Mouse (Mus musculus) T-cell, adult 2 months (primary cell): ENCODE measurements around the gene Rprd2.

Source experiments
- DNase-seq: peaks from one replicate; pipeline ENCODE4 v3.0.0; 2022; ENCODE audit warnings: low spot score

Gene Rprd2

DNA sequence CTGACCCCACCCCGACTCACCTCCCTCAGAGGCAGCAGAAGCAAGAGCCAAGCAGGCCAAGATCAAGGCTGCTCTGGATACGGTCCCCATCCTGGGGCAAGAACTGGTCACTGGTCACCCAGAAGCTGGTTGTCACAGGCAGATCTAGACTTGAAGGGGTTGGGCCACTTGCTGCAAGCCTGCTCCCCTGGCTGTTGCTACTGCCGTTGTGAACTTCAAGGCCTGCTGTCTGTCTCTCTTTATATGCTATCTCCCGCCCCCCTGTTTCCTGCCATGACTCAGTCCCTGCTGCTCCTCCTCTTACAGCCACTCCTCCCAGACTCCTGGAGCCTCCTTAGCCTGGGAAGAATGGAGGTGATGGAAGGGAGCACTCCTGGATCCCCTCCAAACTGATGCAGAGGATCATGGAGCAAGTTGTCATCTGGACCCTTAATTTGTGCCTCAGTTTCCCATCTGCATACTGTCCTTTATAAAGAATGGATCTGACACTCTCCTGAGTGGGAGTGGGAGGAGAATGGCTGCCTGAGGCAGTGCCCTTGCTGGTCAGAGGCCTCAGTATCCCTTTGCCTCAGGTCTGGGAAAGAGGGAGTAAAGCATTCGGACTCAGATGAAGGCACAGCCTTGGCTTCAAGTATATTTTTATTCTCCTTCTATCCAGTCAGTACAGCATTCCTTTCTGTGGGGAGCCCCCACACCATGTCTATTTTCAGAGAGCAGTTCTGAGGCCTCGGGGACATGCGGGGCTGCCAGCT, 79.1 kb downstream of the Rprd2 start, which contains the start of gene Ecm1:
Ecm1 (minus strand) TSS at position 217 of the 752 bp plus-strand sequence.
- DNase-seq, result peak; percentile 63

DNA sequence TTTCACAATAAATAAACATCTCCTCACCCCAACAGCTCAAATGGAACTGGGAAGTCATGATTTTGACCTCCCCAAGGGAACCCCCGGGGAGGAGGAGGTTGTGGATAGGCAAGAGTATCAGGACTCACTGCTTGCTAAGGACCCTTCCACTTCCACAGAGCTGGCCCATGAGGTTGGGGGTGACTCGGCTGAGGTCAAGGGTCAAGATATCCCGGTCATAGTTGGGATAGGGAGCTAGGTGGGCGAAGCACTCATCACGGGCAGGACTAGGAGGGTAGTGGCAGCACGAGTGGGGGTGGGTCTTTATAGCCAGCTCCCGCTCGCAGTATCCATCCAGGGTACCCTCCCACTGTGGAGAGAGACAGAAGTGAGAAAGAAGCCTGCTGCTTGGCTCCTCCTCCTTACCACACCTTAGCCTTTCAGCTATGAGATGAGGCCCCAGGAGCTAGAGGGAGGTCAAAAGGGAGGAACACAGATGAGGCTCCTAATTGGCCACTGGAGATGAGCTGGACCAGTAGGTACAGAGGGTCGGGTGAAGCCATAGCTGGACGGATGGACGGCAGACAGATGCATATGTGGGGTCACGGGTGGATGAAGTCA, 83.5 kb downstream of the Rprd2 start:
- DNase-seq, result no peak

DNA sequence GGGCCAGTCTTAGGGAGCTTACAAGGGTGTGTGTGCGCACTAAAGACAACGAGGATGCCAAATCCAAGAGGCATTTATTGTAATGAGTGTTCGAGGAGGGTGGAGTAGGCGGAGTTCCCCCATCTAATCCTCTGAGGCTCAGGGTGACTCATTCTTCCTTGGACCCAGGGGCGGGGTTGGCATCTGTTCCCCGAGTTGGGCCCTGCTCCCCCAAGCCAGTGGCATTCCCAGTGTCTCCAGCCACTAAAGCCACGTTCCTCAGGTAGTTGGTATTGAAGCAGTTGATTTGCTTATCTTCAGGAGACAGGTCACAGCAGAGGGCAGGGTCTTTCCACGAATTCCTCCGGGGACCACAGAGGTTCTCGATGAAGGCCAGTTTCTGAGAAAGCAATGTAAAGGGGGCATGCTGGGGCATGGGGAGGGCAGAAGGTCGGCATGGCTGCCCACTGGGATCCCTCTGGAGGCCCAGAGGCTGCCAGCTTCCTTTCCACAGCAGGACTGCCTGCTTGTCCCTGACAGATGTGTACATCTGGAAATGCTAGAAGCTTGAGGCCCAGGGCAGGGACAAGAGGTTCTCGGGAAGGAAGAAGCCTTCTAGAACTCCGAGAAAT, 84.5 kb downstream of the Rprd2 start:
- DNase-seq, result no peak

DNA sequence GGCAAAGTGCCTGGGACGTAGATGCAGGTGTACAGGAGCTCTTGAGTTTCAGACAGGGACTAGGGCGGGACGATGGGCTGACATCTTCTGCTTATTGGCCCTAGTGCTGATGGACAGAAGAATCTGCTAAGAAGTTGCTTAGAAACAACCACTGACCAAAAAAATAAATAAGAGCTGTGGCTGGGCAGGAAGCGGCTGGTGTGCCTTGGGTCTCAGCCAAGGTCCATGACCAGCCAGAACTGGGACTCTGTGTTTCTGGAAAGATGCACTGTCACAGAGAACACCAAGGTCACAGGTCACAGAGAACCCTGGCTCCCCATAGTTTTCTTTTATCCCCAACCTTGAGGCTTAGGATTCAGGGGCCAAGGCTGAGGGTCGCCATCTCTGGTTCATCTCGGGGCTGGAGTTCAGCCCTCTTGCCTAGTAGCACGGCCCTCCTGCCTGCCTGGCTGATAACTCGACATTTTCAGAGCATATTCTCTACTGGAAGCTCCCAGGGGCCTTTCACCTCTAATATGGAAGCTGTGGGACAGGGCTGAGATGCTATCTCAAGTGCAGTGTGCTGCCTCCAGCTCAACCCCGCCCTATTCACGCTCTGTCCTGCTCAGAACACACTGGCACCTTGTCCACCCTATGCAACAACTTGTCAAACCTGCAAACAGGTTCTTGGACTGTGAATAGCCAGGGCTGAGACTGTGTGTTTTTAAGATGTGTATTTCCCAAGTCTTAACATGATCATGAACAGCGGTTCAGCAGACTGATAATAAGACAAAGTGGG, 85.7 kb downstream of the Rprd2 start:
- DNase-seq, result no peak

DNA sequence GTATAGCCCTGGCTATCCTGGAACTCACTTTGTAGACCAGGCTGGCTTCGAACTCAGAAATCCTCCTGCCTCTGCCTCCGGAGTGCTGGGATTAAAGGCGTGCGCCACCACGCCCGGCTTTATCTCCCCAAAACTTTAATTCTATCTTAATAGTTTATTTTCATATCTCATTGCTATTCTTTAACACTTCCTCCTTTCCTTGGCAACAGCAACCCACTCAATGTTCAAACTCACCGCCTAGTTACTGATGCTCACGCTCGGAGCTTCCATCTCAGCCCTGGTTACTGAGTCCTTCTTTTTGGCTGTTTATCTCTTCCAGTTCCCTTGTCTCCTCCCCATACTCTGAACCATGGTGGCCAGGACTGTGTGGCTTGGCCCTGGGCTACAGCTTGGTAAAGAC, 86.4 kb downstream of the Rprd2 start:
- DNase-seq, result no peak

DNA sequence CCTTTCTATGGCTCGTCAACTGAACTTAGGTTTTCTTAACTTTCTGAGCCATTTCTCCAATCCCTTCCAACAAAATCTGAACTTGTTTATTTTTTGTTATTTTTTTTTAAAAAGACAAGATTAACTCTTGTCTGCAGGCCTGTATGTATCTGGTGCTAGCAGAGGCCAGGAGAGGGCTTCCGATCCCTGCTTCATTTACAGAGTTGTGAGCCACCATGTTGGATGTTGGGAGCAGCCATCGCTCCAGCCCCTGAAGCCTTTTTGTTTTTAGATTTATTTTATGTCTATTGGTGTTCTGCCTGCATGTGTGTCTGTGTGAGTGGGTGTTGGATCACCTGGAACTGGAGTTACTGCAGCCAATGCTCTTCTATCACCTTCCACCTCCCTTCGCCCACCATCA, 86.9 kb downstream of the Rprd2 start:
- DNase-seq, result no peak

DNA sequence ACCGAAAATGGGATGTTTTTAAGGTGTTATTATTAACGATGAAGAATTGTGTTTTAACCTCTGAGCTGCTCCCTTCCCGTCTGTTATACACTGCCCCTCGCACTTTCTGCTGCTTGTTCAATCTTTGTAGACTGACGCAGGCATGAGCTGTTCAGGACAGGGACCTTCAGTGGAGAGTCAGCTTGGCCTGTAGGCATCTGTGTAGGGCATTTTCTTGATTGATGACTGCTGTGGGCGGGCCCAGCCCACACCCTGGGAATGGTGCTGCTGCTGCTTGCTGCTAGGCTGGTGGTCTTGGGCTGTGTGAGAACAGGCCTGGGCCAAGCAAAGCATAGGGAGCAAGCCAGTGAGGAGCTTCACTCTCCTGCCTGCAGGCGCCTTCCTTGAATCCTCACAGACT, 88.2 kb downstream of the Rprd2 start:
- DNase-seq, result no peak

DNA sequence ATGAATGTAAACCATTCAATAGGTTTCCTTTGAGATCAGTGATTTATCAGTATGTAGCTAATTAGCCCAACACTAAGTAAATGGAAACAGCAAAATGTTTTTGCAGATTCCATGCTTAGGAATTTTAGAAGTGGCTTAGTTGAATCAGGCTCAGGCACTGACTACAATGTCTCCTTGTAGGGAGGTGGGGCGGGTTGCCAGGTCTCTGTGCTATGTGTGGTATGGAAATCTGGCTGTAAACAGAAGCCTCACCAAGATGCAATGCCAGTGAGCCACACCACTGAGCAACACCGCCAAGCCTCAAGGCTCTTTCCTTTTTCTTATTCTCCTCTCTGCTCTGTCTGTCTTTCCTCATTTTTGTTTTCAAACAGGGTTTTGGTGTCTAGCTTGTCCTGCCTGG, 89.8 kb downstream of the Rprd2 start:
- no peak for DNase-seq

DNA sequence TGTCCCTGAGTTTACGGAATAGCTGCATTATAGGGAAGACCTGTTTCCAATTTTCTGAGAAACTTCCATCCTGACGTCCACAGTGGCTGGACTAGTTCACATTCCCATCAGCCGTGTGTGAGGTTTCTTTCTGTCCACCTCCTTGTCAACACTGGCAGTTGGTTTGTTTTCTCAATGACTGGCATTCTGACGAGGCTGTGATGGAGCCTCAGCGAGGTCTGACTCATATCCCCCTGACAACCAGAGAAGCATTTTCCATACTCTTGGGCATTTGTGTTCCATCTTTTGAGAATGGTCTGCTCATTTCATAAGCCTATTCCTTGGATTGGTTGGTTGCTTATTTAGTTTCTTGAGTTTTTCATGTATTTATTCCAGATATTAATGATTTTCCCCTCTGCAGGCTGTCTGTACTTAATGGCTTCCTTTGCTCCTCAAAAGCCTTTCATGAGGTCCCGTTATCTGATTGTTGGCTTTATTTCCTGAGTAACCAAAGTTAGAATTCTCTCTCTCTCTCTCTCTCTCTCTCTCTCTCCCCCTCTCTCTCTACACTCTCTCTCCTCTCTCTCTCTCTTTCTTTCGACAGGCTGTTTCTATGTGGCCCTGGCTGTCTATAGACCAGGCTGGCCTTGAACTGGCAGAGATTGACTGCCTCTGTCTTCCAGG, 91.8 kb downstream of the Rprd2 start:
- no peak for DNase-seq

DNA sequence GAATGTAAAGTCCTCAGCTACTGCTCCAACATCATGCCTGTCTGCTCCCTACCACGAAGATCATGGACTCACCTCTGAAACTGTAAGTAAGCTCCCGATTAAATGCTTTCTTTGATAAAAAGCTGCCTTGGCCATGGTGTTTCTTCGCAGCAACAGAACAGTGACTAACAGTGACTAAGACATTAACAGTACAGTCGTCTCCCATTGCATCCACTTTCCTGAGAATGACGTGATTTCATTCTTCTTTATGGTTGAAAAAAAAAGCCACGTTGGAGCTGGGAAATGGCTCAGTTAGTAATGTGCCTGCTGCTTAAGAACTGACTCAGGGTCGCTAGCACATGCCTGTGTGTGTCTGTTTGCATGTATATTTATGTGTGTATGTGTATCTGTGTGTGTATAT, 92.8 kb downstream of the Rprd2 start:
- no peak for DNase-seq

DNA sequence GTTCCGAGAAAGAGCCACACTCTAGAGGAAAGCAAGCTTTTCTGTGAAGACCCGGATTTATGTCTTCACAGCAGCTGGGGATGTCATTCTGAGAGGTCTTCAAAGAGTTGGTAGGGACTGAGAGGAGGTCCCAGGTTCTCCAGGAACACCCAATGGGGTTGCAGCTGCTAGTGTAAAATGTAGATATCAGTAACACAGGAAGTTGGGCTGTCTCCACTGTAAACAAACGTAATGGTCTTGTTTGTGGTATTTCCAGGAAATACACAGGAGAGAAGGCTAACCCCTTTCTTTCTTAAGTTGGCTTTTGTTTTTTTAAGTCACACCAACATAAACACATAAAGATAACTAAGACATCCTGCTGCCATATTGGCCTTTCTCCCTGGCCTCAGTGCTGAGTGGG, 96.3 kb downstream of the Rprd2 start:
- peak; percentile 57 for DNase-seq

DNA sequence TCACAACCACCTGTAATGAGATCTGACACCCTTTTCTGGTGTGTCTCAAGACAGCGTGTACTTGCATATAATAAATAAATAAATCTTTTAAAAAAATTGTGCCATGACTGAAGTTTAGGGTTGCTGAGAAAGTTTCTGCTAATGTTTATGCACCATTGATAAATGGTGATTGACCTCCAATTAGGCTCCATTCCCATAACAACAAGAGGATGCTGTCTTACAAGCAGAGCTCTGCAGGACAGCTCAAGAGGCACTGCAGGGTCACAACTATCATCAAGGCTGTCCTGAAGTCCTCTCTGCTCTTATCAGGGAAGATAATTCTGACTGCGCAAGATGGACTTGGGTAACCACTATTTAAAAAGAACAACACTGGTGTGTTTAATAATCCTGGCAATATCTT, 100.5 kb downstream of the Rprd2 start:
- no peak for DNase-seq

DNA sequence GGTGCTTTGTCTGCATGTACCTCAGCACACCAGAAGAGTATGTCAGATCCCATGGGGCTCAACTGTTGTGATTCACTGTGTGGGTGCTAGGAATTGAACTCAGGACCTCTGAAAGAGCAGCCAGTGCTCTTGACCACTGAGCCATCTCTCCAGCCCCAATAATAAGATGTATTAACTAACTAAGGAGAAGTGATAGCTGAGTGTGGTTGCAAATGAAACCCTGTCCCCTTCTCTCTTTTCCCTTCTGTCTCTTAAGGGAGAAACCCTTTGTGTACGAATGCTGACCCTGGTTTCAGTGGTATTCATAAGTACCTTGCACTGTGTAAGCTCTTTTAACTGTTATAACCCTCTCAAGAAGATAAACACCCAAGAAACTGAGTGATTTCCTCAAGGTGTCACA, 102.6 kb downstream of the Rprd2 start:
- DNase-seq, result no peak
